Comparison of ENCODE assay signal across 8 mouse cellular contexts in the genomic region with DNA sequence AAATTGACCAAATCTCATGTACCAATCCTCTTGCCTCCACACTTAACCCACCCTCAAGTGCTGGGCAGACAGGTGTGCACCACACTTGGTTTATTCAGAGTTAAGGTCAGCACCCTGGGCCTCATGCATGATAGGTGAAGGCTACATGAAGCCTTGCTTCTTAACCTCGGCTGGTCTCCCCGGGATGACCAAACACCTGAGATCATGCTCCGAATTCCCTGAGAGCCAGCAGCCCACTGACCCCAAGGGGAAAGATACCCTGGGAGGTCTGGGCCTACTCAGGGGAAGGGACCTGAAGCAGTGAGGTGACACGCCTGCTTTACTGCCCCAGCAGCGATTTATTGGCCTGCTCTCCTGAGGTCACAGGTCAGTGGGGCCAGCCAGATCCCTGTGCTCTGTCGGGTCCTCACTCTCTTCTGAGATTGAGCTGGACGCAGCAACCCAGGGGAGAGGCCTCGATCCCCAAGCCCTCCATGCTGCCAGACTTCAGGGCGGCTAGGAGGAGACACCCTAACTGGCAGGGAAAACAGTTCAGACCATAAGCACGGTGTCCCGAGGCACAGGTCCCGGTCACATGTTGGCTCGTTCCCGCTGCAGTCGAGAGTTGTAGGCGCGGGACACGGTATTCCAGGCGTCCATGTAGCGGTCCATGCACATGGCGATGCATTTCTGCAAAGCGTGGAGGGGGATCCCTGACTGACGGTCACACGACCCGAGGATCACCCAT. TPM values are rescaled to one million over a fixed set of nuclear protein-coding genes. Genes with fewer than 3 reads are reported as not detected.
DNase-seq lines count a peak whose midpoint lies in the region; ATAC-seq and TF ChIP-seq lines count a peak whose summit lies in the region.
"Had no signal": no experiment of that assay in that cellular context is flagged by ENCODE, and none has a peak within 500 bp of the region (broad histone marks: within the 10 kb centered on the region; RNA-seq: fewer than 3 reads in every experiment).

No protein-coding gene starts in this region.

- H3K27me3 ChIP-seq in lung, embryonic 16.5 days (ENCODE audit: control insufficient read depth, insufficient read depth, low read depth, low read length) = no peaks in the 10 kb centered on the region
- no peaks in the 10 kb centered on the region for H3K27me3 ChIP-seq in limb, embryonic 11.5 days (ENCODE audit: control insufficient read depth, insufficient read depth, low read length)
- no peaks in the 10 kb centered on the region for H3K27me3 ChIP-seq in small intestine, adult 2 months (ENCODE audit: control insufficient read depth, insufficient read depth, low read length)

- TF ChIP-seq POLR2A in small intestine, adult 2 months (IDR thresholded peaks at IDR 0.05; ENCODE audit: low read depth, low read length) = no peak

- no peak for TF ChIP-seq CTCF in small intestine, adult 2 months (IDR thresholded peaks at IDR 0.05; ENCODE audit: extremely low read depth, insufficient read length, insufficient replicate concordance, low read depth, low read length)

- H3K9me3 ChIP-seq in lung, embryonic 16.5 days (ENCODE audit: control insufficient read depth, low read length) = no peaks in the 10 kb centered on the region
- H3K9me3 ChIP-seq in limb, embryonic 11.5 days (ENCODE audit: control insufficient read depth, low read length) = no peaks in the 10 kb centered on the region

- ATAC-seq in lung, embryonic 16.5 days (ENCODE audit: low read depth) = no peak
- ATAC-seq in erythroid progenitor cell, adult 5-6 weeks (replicated peaks; ENCODE audit: low FRiP score, poor library complexity, severe bottlenecking) = 0 out of 2 replicates have a peak, but pooled peaks have one; percentile 1
- peak; percentile 9; the same call in 1 of the 2 replicates for ATAC-seq in limb, embryonic 11.5 days (ENCODE audit: insufficient number of reproducible peaks, low FRiP score, low TSS enrichment, low read depth)

- peaks cover 8% of the 10 kb centered on the region for H3K4me1 ChIP-seq in lung, embryonic 16.5 days (replicated peaks; ENCODE audit: control insufficient read depth, insufficient read depth, low read length)
- H3K4me1 ChIP-seq in limb, embryonic 11.5 days (ENCODE audit: control insufficient read depth, insufficient read depth, low read length) = peaks cover 8% of the 10 kb centered on the region; the same call in 1 of the 2 replicates
- peaks cover 9% of the 10 kb centered on the region for H3K4me1 ChIP-seq in small intestine, adult 2 months (ENCODE audit: control insufficient read depth, insufficient read depth, insufficient read length, low read length)

- WGBS in lung, embryonic 16.5 days = 12% methylated on average over 25 of the region's 25 CpGs
- 12% methylated on average over 25 of the region's 25 CpGs for WGBS in limb, embryonic 11.5 days
- WGBS in small intestine, adult 2 months = 8% methylated on average over 25 of the region's 25 CpGs

- DNase-seq in lung, postnatal 14 days = no peak
- DNase-seq in limb, embryonic 11.5 days (ENCODE audit: low spot score) = no peak
- DNase-seq in layer of hippocampus, postnatal 25 days (ENCODE audit: extremely low spot score in 1 of 2, low spot score in 1 of 2) = no peak
- DNase-seq in retina, postnatal 1 day = no peak

- peak overlapping the region; percentile 92 for H3K4me2 ChIP-seq in lung, embryonic 16.5 days (ENCODE audit: low read depth, low read length)
- peak overlapping the region; percentile 64 for H3K4me2 ChIP-seq in limb, embryonic 11.5 days (ENCODE audit: low read depth, severe bottlenecking)

- H3K4me3 ChIP-seq in lung, embryonic 16.5 days (ENCODE audit: low read length) = peak overlapping the region; percentile 93
- peak overlapping the region; percentile 83 for H3K4me3 ChIP-seq in limb, embryonic 11.5 days (ENCODE audit: low read depth, low read length)
- H3K4me3 ChIP-seq in small intestine, adult 2 months (ENCODE audit: low read depth, low read length) = peak overlapping the region; percentile 89

- no peak overlapping the region; the same call in 1 of the 2 replicates for H3K27ac ChIP-seq in lung, embryonic 16.5 days (ENCODE audit: low read length)
- peak overlapping the region; percentile 45; the same call in 1 of the 2 replicates for H3K27ac ChIP-seq in limb, embryonic 11.5 days (replicated peaks; ENCODE audit: low read depth, low read length)
- H3K27ac ChIP-seq in small intestine, adult 2 months (ENCODE audit: insufficient read depth, low read depth, low read length) = no peak overlapping the region

- peaks cover 16% of the 10 kb centered on the region for H3K36me3 ChIP-seq in lung, embryonic 16.5 days (ENCODE audit: control insufficient read depth, insufficient read depth, low read length)
- peaks cover 12% of the 10 kb centered on the region for H3K36me3 ChIP-seq in limb, embryonic 11.5 days (ENCODE audit: control insufficient read depth, insufficient read depth, low read length)
- peaks cover 18% of the 10 kb centered on the region for H3K36me3 ChIP-seq in small intestine, adult 2 months (ENCODE audit: control insufficient read depth, insufficient read depth, low read length)

- peak overlapping the region; percentile 86 for H3K9ac ChIP-seq in lung, embryonic 16.5 days (ENCODE audit: low read length)
- peak overlapping the region; percentile 73 for H3K9ac ChIP-seq in limb, embryonic 11.5 days (ENCODE audit: low read length)

RNA-seq across cellular contexts. Expression of a gene that starts 1.0 kb away (rescaled TPM):
- polyA plus RNA-seq in lung, embryonic 16.5 days (2015; fragmentation: Nextera tagmentation; extraction: Ambion mirVana) = 284 and 297 TPM in 2 replicates
- total RNA-seq in erythroid progenitor cell, adult 5-6 weeks (2015; ENCODE audit: low replicate concordance) = 17.6 and 32.1 TPM in 2 replicates
- total RNA-seq in erythroid progenitor cell, adult 5-6 weeks (2017; ENCODE audit: low replicate concordance) = 3.7 and 7.6 TPM in 2 replicates
- polyA plus RNA-seq in limb, embryonic 11.5 days (2014; fragmentation: Nextera tagmentation; extraction: Ambion mirVana) = 336 and 355 TPM in 2 replicates
- polyA plus RNA-seq in small intestine, adult 2 months (2012; rRNA removed) = 132 and 250 TPM in 2 replicates
- total RNA-seq in layer of hippocampus, postnatal 25 days (2021) = 100 to 1,000 TPM; 145 to 167 TPM

RNA-seq across cellular contexts. Expression of a gene that starts 18.3 kb away (rescaled TPM):
- polyA plus RNA-seq in lung, embryonic 16.5 days (2015; fragmentation: Nextera tagmentation; extraction: Ambion mirVana) = 52.6 and 52.7 TPM in 2 replicates
- total RNA-seq in erythroid progenitor cell, adult 5-6 weeks (2015; ENCODE audit: low replicate concordance) = 0.36 and 1.3 TPM in 2 replicates
- total RNA-seq in erythroid progenitor cell, adult 5-6 weeks (2017; ENCODE audit: low replicate concordance) = 7.3 and 9.0 TPM in 2 replicates
- polyA plus RNA-seq in limb, embryonic 11.5 days (2014; fragmentation: Nextera tagmentation; extraction: Ambion mirVana) = 23.3 and 26.7 TPM in 2 replicates
- 14.5 and 29.2 TPM in 2 replicates for polyA plus RNA-seq in small intestine, adult 2 months (2012; rRNA removed)
- total RNA-seq in layer of hippocampus, postnatal 25 days (2021) = 10 to 100 TPM; 17.5 to 19.6 TPM

RNA-seq across cellular contexts. Expression of a gene that starts 28.1 kb away (rescaled TPM):
- 0.08 TPM in 1 of 2 replicates, not detected in the other for polyA plus RNA-seq in lung, embryonic 16.5 days (2015; fragmentation: Nextera tagmentation; extraction: Ambion mirVana)
- 0.72 TPM in 1 of 2 replicates, not detected in the other for total RNA-seq in erythroid progenitor cell, adult 5-6 weeks (2015; ENCODE audit: low replicate concordance)
- total RNA-seq in erythroid progenitor cell, adult 5-6 weeks (2017; ENCODE audit: low replicate concordance) = 0.30 TPM in 1 of 2 replicates, not detected in the other
- not detected in 2 replicates for polyA plus RNA-seq in limb, embryonic 11.5 days (2014; fragmentation: Nextera tagmentation; extraction: Ambion mirVana)
- 0.66 and 1.3 TPM in 2 replicates for polyA plus RNA-seq in small intestine, adult 2 months (2012; rRNA removed)
- under 1 TPM; 0.40 to 0.62 TPM for total RNA-seq in layer of hippocampus, postnatal 25 days (2021)
- total RNA-seq: common myeloid progenitor, adult 5-6 weeks had no signal

RNA-seq across cellular contexts. Expression of a gene that starts 30.1 kb away (rescaled TPM):
- polyA plus RNA-seq in lung, embryonic 16.5 days (2015; fragmentation: Nextera tagmentation; extraction: Ambion mirVana) = 57.3 and 63.6 TPM in 2 replicates
- total RNA-seq in erythroid progenitor cell, adult 5-6 weeks (2015; ENCODE audit: low replicate concordance) = 1.3 and 1.8 TPM in 2 replicates
- total RNA-seq in erythroid progenitor cell, adult 5-6 weeks (2017; ENCODE audit: low replicate concordance) = 3.6 and 9.2 TPM in 2 replicates
- 10.9 and 12.3 TPM in 2 replicates for polyA plus RNA-seq in limb, embryonic 11.5 days (2014; fragmentation: Nextera tagmentation; extraction: Ambion mirVana)
- 16.2 and 29.7 TPM in 2 replicates for polyA plus RNA-seq in small intestine, adult 2 months (2012; rRNA removed)
- total RNA-seq in layer of hippocampus, postnatal 25 days (2021) = 10 to 100 TPM; 15.0 to 16.7 TPM

RNA-seq across cellular contexts. Expression of a gene that starts 44.7 kb away (rescaled TPM):
- polyA plus RNA-seq in lung, embryonic 16.5 days (2015; fragmentation: Nextera tagmentation; extraction: Ambion mirVana) = 43.0 and 43.2 TPM in 2 replicates
- 262 and 270 TPM in 2 replicates for total RNA-seq in erythroid progenitor cell, adult 5-6 weeks (2015; ENCODE audit: low replicate concordance)
- 283 and 322 TPM in 2 replicates for total RNA-seq in erythroid progenitor cell, adult 5-6 weeks (2017; ENCODE audit: low replicate concordance)
- polyA plus RNA-seq in limb, embryonic 11.5 days (2014; fragmentation: Nextera tagmentation; extraction: Ambion mirVana) = 26.8 and 28.1 TPM in 2 replicates
- 43.1 and 81.2 TPM in 2 replicates for polyA plus RNA-seq in small intestine, adult 2 months (2012; rRNA removed)
- total RNA-seq in layer of hippocampus, postnatal 25 days (2021) = 10 to 100 TPM; 61.5 to 65.7 TPM
